Mouse (Mus musculus): ENCODE measurements around the gene Eif2s1. TPM values are rescaled to one million over a fixed set of nuclear protein-coding genes. Genes with fewer than 3 reads are reported as not detected.

The Eif2s1 gene
- polyA plus RNA-seq, 1 experiment = 6.0 TPM

GRCm38 (mm10) chr12:78911707-78912417, 50.2 kb downstream of the Eif2s1 start:
- no peak overlapping the region for H3K27ac ChIP-seq (ENCODE audit: insufficient read depth, low read length)
- WGBS = 5% methylated on average over 37 of the region's 37 CpGs
- DNase-seq (ENCODE audit: low read depth in 1 of 2, low spot score in 2 of 2) = no peak
- TF ChIP-seq POLR2A (IDR thresholded peaks at IDR 0.05; ENCODE audit: low read depth, low read length) = no peak
- H3K4me1 ChIP-seq (ENCODE audit: control insufficient read depth, insufficient read depth, insufficient read length) = peaks cover 1% of the 10 kb centered on the region; the same call in 1 of the 2 replicates
- peak overlapping the region; percentile 24; the same call in 1 of the 2 replicates for H3K4me3 ChIP-seq (ENCODE audit: extremely low read depth, insufficient read depth, insufficient read length)
- peaks cover 23% of the 10 kb centered on the region for H3K27me3 ChIP-seq (ENCODE audit: control insufficient read depth, insufficient read depth, low read length)
- H3K36me3 ChIP-seq (ENCODE audit: control insufficient read depth, insufficient read depth, low read length) = no peaks in the 10 kb centered on the region

DNA sequence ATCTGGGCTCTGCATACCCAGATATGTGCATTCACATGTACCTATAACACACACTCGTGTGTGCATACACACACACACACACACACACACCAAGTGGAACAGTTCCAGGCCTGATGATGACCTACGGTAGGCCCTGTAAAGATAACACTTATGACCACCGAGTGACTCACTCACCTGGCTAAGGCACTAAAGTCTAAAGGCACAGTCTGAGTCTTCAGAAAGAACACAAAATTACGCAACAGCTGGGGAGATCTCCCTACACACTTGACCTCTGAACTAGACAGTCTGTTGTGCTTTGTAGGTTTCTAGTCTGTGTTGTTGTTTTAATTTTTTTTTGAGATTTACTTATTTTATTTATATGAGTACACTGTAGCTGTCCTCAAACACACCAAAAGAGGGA, 52.8 kb downstream of the Eif2s1 start:
- TF ChIP-seq POLR2A (IDR thresholded peaks at IDR 0.05; ENCODE audit: low read depth, low read length) (no peak), CTCF (IDR thresholded peaks at IDR 0.05; ENCODE audit: extremely low read depth, insufficient read depth, insufficient read length, insufficient replicate concordance) (no peak)
- Histone ChIP-seq H3K4me3 (ENCODE audit: extremely low read depth, insufficient read depth, insufficient read length) (no peak overlapping the region), H3K4me1 (ENCODE audit: control insufficient read depth, insufficient read depth, insufficient read length) (peaks cover under 1% of the 10 kb centered on the region; the same call in 1 of the 2 replicates), H3K27me3 (ENCODE audit: control insufficient read depth, insufficient read depth, low read length) (peaks cover 20% of the 10 kb centered on the region), H3K36me3 (ENCODE audit: control insufficient read depth, insufficient read depth, low read length) (no peaks in the 10 kb centered on the region), H3K27ac (ENCODE audit: insufficient read depth, low read length) (no peak overlapping the region)
- WGBS = 87% methylated on average over 4 of the region's 4 CpGs
- DNase-seq (ENCODE audit: low read depth in 1 of 2, low spot score in 2 of 2) = no peak

DNA sequence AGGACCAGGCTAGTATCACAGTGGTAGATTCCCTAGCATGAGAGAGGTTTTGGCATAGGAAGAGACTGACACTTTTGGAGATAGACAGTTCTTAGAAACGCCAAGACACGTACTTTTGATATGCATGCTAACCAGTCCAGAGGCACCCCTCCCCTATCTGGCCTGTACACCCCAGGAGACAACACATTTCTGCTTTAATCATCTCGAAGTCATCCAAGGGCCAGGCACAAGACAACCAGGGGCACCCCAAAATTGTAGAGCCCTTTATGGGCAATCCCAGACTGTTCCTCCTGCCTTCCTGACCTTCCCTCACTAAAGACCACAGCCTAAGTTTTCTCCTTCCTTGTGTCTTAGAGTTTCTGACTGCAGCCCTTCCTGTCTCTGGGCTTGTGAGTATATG, 53.9 kb downstream of the Eif2s1 start:
- Histone ChIP-seq H3K27me3 (ENCODE audit: control insufficient read depth, insufficient read depth, low read length) (peaks cover 18% of the 10 kb centered on the region), H3K4me1 (ENCODE audit: control insufficient read depth, insufficient read depth, insufficient read length) (peaks cover 2% of the 10 kb centered on the region; the same call in 1 of the 2 replicates), H3K27ac (ENCODE audit: insufficient read depth, low read length) (no peak overlapping the region), H3K4me3 (ENCODE audit: extremely low read depth, insufficient read depth, insufficient read length) (no peak overlapping the region), H3K36me3 (ENCODE audit: control insufficient read depth, insufficient read depth, low read length) (no peaks in the 10 kb centered on the region)
- TF ChIP-seq CTCF (IDR thresholded peaks at IDR 0.05; ENCODE audit: extremely low read depth, insufficient read depth, insufficient read length, insufficient replicate concordance) (no peak), POLR2A (IDR thresholded peaks at IDR 0.05; ENCODE audit: low read depth, low read length) (no peak)
- WGBS = 72% methylated on average over 3 of the region's 3 CpGs
- DNase-seq (ENCODE audit: low read depth in 1 of 2, low spot score in 2 of 2) = no peak

GRCm38 (mm10) chr12:78916278-78916677, 54.7 kb downstream of the Eif2s1 start:
- WGBS = 77% methylated on average over 3 of the region's 3 CpGs
- Histone ChIP-seq H3K4me1 (ENCODE audit: control insufficient read depth, insufficient read depth, insufficient read length) (peaks cover 2% of the 10 kb centered on the region; the same call in 1 of the 2 replicates), H3K4me3 (ENCODE audit: extremely low read depth, insufficient read depth, insufficient read length) (no peak overlapping the region), H3K27me3 (ENCODE audit: control insufficient read depth, insufficient read depth, low read length) (peaks cover 11% of the 10 kb centered on the region), H3K27ac (ENCODE audit: insufficient read depth, low read length) (no peak overlapping the region), H3K36me3 (ENCODE audit: control insufficient read depth, insufficient read depth, low read length) (no peaks in the 10 kb centered on the region)
- TF ChIP-seq CTCF (IDR thresholded peaks at IDR 0.05; ENCODE audit: extremely low read depth, insufficient read depth, insufficient read length, insufficient replicate concordance) = no peak
- TF ChIP-seq POLR2A (IDR thresholded peaks at IDR 0.05; ENCODE audit: low read depth, low read length) = no peak
- DNase-seq (ENCODE audit: low read depth in 1 of 2, low spot score in 2 of 2) = no peak

- peak; percentile 83; the same call in 1 of the 2 replicates for TF ChIP-seq CTCF (IDR thresholded peaks at IDR 0.05; ENCODE audit: extremely low read depth, insufficient read depth, insufficient read length, insufficient replicate concordance)
- TF ChIP-seq POLR2A (IDR thresholded peaks at IDR 0.05; ENCODE audit: low read depth, low read length) = no peak
- peak; percentile 83 for DNase-seq (ENCODE audit: low read depth in 1 of 2, low spot score in 2 of 2)
- Histone ChIP-seq H3K4me3 (ENCODE audit: extremely low read depth, insufficient read depth, insufficient read length) (no peak overlapping the region), H3K27ac (ENCODE audit: insufficient read depth, low read length) (no peak overlapping the region), H3K4me1 (ENCODE audit: control insufficient read depth, insufficient read depth, insufficient read length) (peaks cover 2% of the 10 kb centered on the region; the same call in 1 of the 2 replicates), H3K27me3 (ENCODE audit: control insufficient read depth, insufficient read depth, low read length) (no peaks in the 10 kb centered on the region), H3K36me3 (ENCODE audit: control insufficient read depth, insufficient read depth, low read length) (no peaks in the 10 kb centered on the region)
- WGBS = 17% methylated on average over 11 of the region's 11 CpGs
Measured at GRCm38 (mm10) chr12:78918227-78919078, 56.8 kb downstream of the Eif2s1 start.

DNA sequence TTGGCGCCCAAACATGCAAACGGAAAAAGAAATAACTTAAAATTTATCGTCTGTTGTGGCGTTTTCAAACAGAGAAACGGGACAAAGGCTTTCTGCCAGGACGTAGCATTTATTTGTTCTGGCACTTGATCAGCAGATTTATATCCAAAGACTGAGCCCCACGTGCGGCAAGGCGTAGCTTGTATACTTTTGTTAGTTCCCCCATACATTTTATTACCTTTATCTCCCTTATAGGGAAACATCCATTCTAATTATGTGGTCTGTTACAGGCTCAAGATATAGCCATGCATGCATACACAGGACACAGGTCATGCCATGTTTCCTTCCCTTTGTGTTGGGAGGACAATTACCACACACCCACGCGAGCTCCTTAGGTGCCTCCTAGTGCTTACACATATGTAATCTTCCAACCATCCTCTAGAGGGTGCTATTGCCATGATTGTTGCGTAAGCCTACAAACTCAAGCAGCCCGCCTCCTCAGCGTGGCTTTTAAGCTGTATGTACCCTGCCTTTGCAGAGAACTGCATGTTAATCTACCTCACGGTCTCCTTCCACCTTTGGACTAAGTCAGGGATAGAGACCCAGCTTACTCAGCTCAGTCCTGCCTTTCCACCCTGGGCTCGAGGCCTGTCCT, 57.6 kb downstream of the Eif2s1 start:
- DNase-seq (ENCODE audit: low read depth in 1 of 2, low spot score in 2 of 2) = peak; percentile 52 to 76
- Histone ChIP-seq H3K4me3 (ENCODE audit: extremely low read depth, insufficient read depth, insufficient read length) (no peak overlapping the region), H3K36me3 (ENCODE audit: control insufficient read depth, insufficient read depth, low read length) (no peaks in the 10 kb centered on the region), H3K27ac (ENCODE audit: insufficient read depth, low read length) (no peak overlapping the region), H3K4me1 (ENCODE audit: control insufficient read depth, insufficient read depth, insufficient read length) (peaks cover 2% of the 10 kb centered on the region; the same call in 1 of the 2 replicates), H3K27me3 (ENCODE audit: control insufficient read depth, insufficient read depth, low read length) (no peaks in the 10 kb centered on the region)
- 24% methylated on average over 16 of the region's 16 CpGs for WGBS
- TF ChIP-seq CTCF (IDR thresholded peaks at IDR 0.05; ENCODE audit: extremely low read depth, insufficient read depth, insufficient read length, insufficient replicate concordance) (peak; percentile 56; the same call in 1 of the 2 replicates), POLR2A (IDR thresholded peaks at IDR 0.05; ENCODE audit: low read depth, low read length) (no peak)
